Mouse (Mus musculus) embryonic facial prominence, embryonic 14.5 days (tissue): ENCODE data around the gene D17Wsu92e. TPM values are rescaled to one million over a fixed set of nuclear protein-coding genes. Genes with fewer than 3 reads are reported as not detected.

Experiments used
- ATAC-seq: fragments of 200-750 bp; cut with Nextera tagmentation; 2 replicates; pipeline ENCODE4 v1.8.0; 2017; ENCODE audit warnings: low read depth, moderate number of reproducible peaks, moderate TSS enrichment
- DNase-seq: peaks from one replicate; pipeline ENCODE4 v3.0.0-alpha.2; 2015; ENCODE audit warnings: low spot score
- H3K27ac ChIP-seq: fragments of 300-500 bp; sonication (generic); replicated peaks from 2 replicates; pipeline ENCODE4 v1.5.1; 2014; ENCODE audit warnings: low read depth, mild to moderate bottlenecking, low read length, moderate library complexity
- H3K27me3 ChIP-seq: fragments of 300-500 bp; sonication (generic); replicated peaks from 2 replicates; pipeline ENCODE4 v1.6.1; 2014; ENCODE audit warnings: low read length; ENCODE audit not compliant: control insufficient read depth, insufficient read depth
- H3K36me3 ChIP-seq: fragments of 300-500 bp; sonication (generic); 2 replicates; pipeline ENCODE4 v1.6.1; 2014; ENCODE audit warnings: low read length, mixed read lengths; ENCODE audit not compliant: control insufficient read depth, insufficient read depth
- H3K4me1 ChIP-seq: fragments of 300-500 bp; sonication (generic); 2 replicates; pipeline ENCODE4 v1.6.1; 2014; ENCODE audit warnings: antibody characterized with exemption, low read length; ENCODE audit not compliant: control insufficient read depth, insufficient read depth
- H3K4me2 ChIP-seq: fragments of 300-500 bp; sonication (generic); 2 replicates; pipeline ENCODE4 v1.6.1; 2014; ENCODE audit warnings: low read depth, mild to moderate bottlenecking, low read length, moderate library complexity, mixed read lengths
- H3K4me3 ChIP-seq: fragments of 300-500 bp; sonication (generic); 2 replicates; pipeline ENCODE4 v1.5.1; 2014; ENCODE audit warnings: low read depth, mild to moderate bottlenecking, low read length
- H3K9ac ChIP-seq: fragments of 300-500 bp; sonication (generic); 2 replicates; pipeline ENCODE4 v1.6.1; 2014; ENCODE audit warnings: low read depth, mild to moderate bottlenecking, low read length, moderate library complexity, mixed read lengths
- H3K9me3 ChIP-seq: fragments of 300-500 bp; sonication (generic); 2 replicates; pipeline ENCODE4 v1.6.1; 2016; ENCODE audit warnings: low read length; ENCODE audit not compliant: control insufficient read depth
- WGBS: fragments of 180-500 bp; shearing (Covaris S2); extraction: QIAGEN DNeasy Blood & Tissue Kit; methylation state at CpG from one replicate; pipeline ENCODE4 v1.1.7; 2014; 5-methylcytosine and 5-hydroxymethylcytosine counted together
- polyA plus RNA-seq: library from polyadenylated mRNA; unstranded; fragments of >200 nt; fragmentation: Nextera tagmentation; extraction: Ambion mirVana; gene quantifications from 2 replicates; pipeline ENCODE4 v1.2.1, GENCODE M21; 2014

D17Wsu92e gene
- 18.8 and 19.0 TPM in 2 replicates for polyA plus RNA-seq

- 4% methylated on average over 19 of the region's 56 CpGs for WGBS
- peak within 1 kb of the TSS; percentile 87 for H3K27ac ChIP-seq
- peak; percentile 98 for DNase-seq
Measured at GRCm38 (mm10) chr17:27820568-27821406, at the start of gene D17Wsu92e. D17Wsu92e (minus strand) TSS chr17:27820648.

GRCm38 (mm10) chr17:27866737-27867136, 46.3 kb upstream of the D17Wsu92e start:
- ATAC-seq (no peak), DNase-seq (no peak)
- no peaks in the 10 kb centered on the region for H3K9me3 ChIP-seq
- no peaks in the 10 kb centered on the region; the same call in 1 of the 2 replicates for H3K36me3 ChIP-seq
- no peaks in the 10 kb centered on the region for H3K27me3 ChIP-seq
- no peaks in the 10 kb centered on the region for H3K4me1 ChIP-seq
- no peak overlapping the region for H3K4me3 ChIP-seq
- no peak overlapping the region for H3K27ac ChIP-seq
- no peak overlapping the region for H3K9ac ChIP-seq
- no peak overlapping the region for H3K4me2 ChIP-seq
- 66% methylated on average over 4 of the region's 4 CpGs for WGBS

More at GRCm38 (mm10) chr17:27820568-27821406, at the start of gene D17Wsu92e:
- no peaks in the 10 kb centered on the region for H3K36me3 ChIP-seq
- H3K4me3 ChIP-seq, result peak within 1 kb of the TSS; percentile 97
- no peaks in the 10 kb centered on the region for H3K27me3 ChIP-seq
- peak; percentile 97 for ATAC-seq
- peaks cover 12% of the 10 kb centered on the region for H3K4me1 ChIP-seq
- H3K9me3 ChIP-seq, result no peaks in the 10 kb centered on the region
- peak within 1 kb of the TSS; percentile 68 for H3K4me2 ChIP-seq
- H3K9ac ChIP-seq, result peak within 1 kb of the TSS; percentile 95

- DNase-seq (no peak), ATAC-seq (no peak)
- H3K36me3 ChIP-seq, result no peaks in the 10 kb centered on the region; the same call in 1 of the 2 replicates
- H3K4me1 ChIP-seq, result no peaks in the 10 kb centered on the region
- WGBS, result 78% methylated on average over 2 of the region's 2 CpGs
- no peak overlapping the region for H3K4me3 ChIP-seq
- H3K27ac ChIP-seq, result no peak overlapping the region
- no peaks in the 10 kb centered on the region for H3K27me3 ChIP-seq
- H3K9me3 ChIP-seq, result no peaks in the 10 kb centered on the region
- no peak overlapping the region for H3K9ac ChIP-seq
- H3K4me2 ChIP-seq, result no peak overlapping the region
Measured at GRCm38 (mm10) chr17:27865461-27865860, 45.0 kb upstream of the D17Wsu92e start.

- H3K36me3 ChIP-seq, result peaks cover 4% of the 10 kb centered on the region
- H3K4me1 ChIP-seq, result peaks cover 14% of the 10 kb centered on the region
- no peak overlapping the region for H3K4me2 ChIP-seq
- no peak overlapping the region for H3K9ac ChIP-seq
- no peaks in the 10 kb centered on the region for H3K9me3 ChIP-seq
- no peak overlapping the region for H3K4me3 ChIP-seq
- DNase-seq, result peak; percentile 12
- no peaks in the 10 kb centered on the region for H3K27me3 ChIP-seq
- WGBS, result 45% methylated on average over 2 of the region's 2 CpGs
- H3K27ac ChIP-seq, result no peak overlapping the region
- ATAC-seq, result peak; percentile 16; the same call in 1 of the 2 replicates
Measured at GRCm38 (mm10) chr17:27859131-27859530, 38.7 kb upstream of the D17Wsu92e start.

GRCm38 (mm10) chr17:27857649-27858475, 37.4 kb upstream of the D17Wsu92e start:
- Histone ChIP-seq H3K9ac (peak overlapping the region; percentile 94), H3K36me3 (peaks cover 13% of the 10 kb centered on the region), H3K9me3 (no peaks in the 10 kb centered on the region), H3K4me2 (peak overlapping the region; percentile 78), H3K4me3 (peak overlapping the region; percentile 94), H3K4me1 (peaks cover 14% of the 10 kb centered on the region), H3K27me3 (no peaks in the 10 kb centered on the region), H3K27ac (no peak overlapping the region)
- ATAC-seq (no peak), DNase-seq (no peak)
- 51% methylated on average over 11 of the region's 11 CpGs for WGBS

GRCm38 (mm10) chr17:27856798-27857648, 36.6 kb upstream of the D17Wsu92e start:
- Histone ChIP-seq H3K9me3 (no peaks in the 10 kb centered on the region), H3K27ac (peak overlapping the region; percentile 86), H3K27me3 (no peaks in the 10 kb centered on the region), H3K4me2 (peak overlapping the region; percentile 78), H3K9ac (peak overlapping the region; percentile 94), H3K4me3 (peak overlapping the region; percentile 94), H3K36me3 (peaks cover 21% of the 10 kb centered on the region), H3K4me1 (peaks cover 14% of the 10 kb centered on the region)
- WGBS, result 3% methylated on average over 32 of the region's 52 CpGs
- ATAC-seq (peak; percentile 67), DNase-seq (peak; percentile 59)

- ATAC-seq (peak; percentile 84), DNase-seq (peak; percentile 89)
- Histone ChIP-seq H3K27me3 (no peaks in the 10 kb centered on the region), H3K9ac (peak within 1 kb of the TSS; percentile 94), H3K4me2 (peak within 1 kb of the TSS; percentile 78), H3K9me3 (no peaks in the 10 kb centered on the region), H3K4me1 (peaks cover 14% of the 10 kb centered on the region), H3K27ac (peak within 1 kb of the TSS; percentile 86), H3K36me3 (peaks cover 24% of the 10 kb centered on the region), H3K4me3 (peak within 1 kb of the TSS; percentile 94)
- 2% methylated on average over 9 of the region's 54 CpGs for WGBS
Measured at GRCm38 (mm10) chr17:27856265-27856797, 35.9 kb upstream of the D17Wsu92e start, which contains the start of gene Uhrf1bp1. Uhrf1bp1 (plus strand) TSS chr17:27856441.
